Mouse (Mus musculus): ENCODE data around the gene Lemd1. TPM values are rescaled to one million over a fixed set of nuclear protein-coding genes. Genes with fewer than 3 reads are reported as not detected.

Lemd1 gene
- polyA plus RNA-seq, 1 experiment from 2014 or later, result 0.27 TPM

- H3K9ac ChIP-seq (replicated peaks; ENCODE audit: low read depth, low read length), result no peak overlapping the region
- H3K27ac ChIP-seq (ENCODE audit: low read length), result no peak overlapping the region
- no peak overlapping the region for H3K4me2 ChIP-seq (replicated peaks; ENCODE audit: low read depth, low read length)
- H3K36me3 ChIP-seq (ENCODE audit: control insufficient read depth, insufficient read depth, low read length), result no peaks in the 10 kb centered on the region
- no peaks in the 10 kb centered on the region for H3K9me3 ChIP-seq (ENCODE audit: control insufficient read depth, low read depth, low read length)
- H3K4me1 ChIP-seq (ENCODE audit: control insufficient read depth, insufficient read depth, low read length), result no peaks in the 10 kb centered on the region
- no peak for ATAC-seq (ENCODE audit: insufficient number of reproducible peaks, insufficient read depth, low FRiP score, low read depth)
- no peak overlapping the region for H3K4me3 ChIP-seq (ENCODE audit: low read depth, low read length)
- 79% methylated on average over 1 of the region's 1 CpGs for WGBS
- H3K27me3 ChIP-seq (ENCODE audit: control insufficient read depth, insufficient read depth, low read length), result no peaks in the 10 kb centered on the region
Measured at GRCm38 (mm10) chr1:132260331-132260730, 69.1 kb downstream of the Lemd1 start.

GRCm38 (mm10) chr1:132261058-132261457 lies 69.8 kb downstream of the Lemd1 start:
- 68% methylated on average over 5 of the region's 5 CpGs for WGBS

GRCm38 (mm10) chr1:132263618-132264017 lies 72.4 kb downstream of the Lemd1 start:
- Histone ChIP-seq H3K4me1 (ENCODE audit: control insufficient read depth, insufficient read depth, low read length) (no peaks in the 10 kb centered on the region), H3K4me3 (ENCODE audit: low read depth, low read length) (no peak overlapping the region), H3K4me2 (replicated peaks; ENCODE audit: low read depth, low read length) (no peak overlapping the region), H3K9me3 (ENCODE audit: control insufficient read depth, low read depth, low read length) (no peaks in the 10 kb centered on the region), H3K9ac (replicated peaks; ENCODE audit: low read depth, low read length) (no peak overlapping the region), H3K27ac (ENCODE audit: low read length) (no peak overlapping the region), H3K36me3 (ENCODE audit: control insufficient read depth, insufficient read depth, low read length) (no peaks in the 10 kb centered on the region), H3K27me3 (ENCODE audit: control insufficient read depth, insufficient read depth, low read length) (no peaks in the 10 kb centered on the region)
- 88% methylated on average over 4 of the region's 4 CpGs for WGBS
- no peak for ATAC-seq (ENCODE audit: insufficient number of reproducible peaks, insufficient read depth, low FRiP score, low read depth)

More at GRCm38 (mm10) chr1:132261058-132261457, 69.8 kb downstream of the Lemd1 start:
- H3K4me2 ChIP-seq (replicated peaks; ENCODE audit: low read depth, low read length), result no peak overlapping the region
- no peak for ATAC-seq (ENCODE audit: insufficient number of reproducible peaks, insufficient read depth, low FRiP score, low read depth)
- H3K4me1 ChIP-seq (ENCODE audit: control insufficient read depth, insufficient read depth, low read length), result no peaks in the 10 kb centered on the region
- H3K9ac ChIP-seq (replicated peaks; ENCODE audit: low read depth, low read length), result no peak overlapping the region
- no peak overlapping the region for H3K27ac ChIP-seq (ENCODE audit: low read length)
- no peaks in the 10 kb centered on the region for H3K9me3 ChIP-seq (ENCODE audit: control insufficient read depth, low read depth, low read length)
- no peak overlapping the region for H3K4me3 ChIP-seq (ENCODE audit: low read depth, low read length)
- H3K27me3 ChIP-seq (ENCODE audit: control insufficient read depth, insufficient read depth, low read length), result no peaks in the 10 kb centered on the region
- no peaks in the 10 kb centered on the region for H3K36me3 ChIP-seq (ENCODE audit: control insufficient read depth, insufficient read depth, low read length)

GRCm38 (mm10) chr1:132264577-132264976 lies 73.3 kb downstream of the Lemd1 start:
- no peak overlapping the region for H3K9ac ChIP-seq (replicated peaks; ENCODE audit: low read depth, low read length)
- H3K27me3 ChIP-seq (ENCODE audit: control insufficient read depth, insufficient read depth, low read length), result no peaks in the 10 kb centered on the region
- H3K4me2 ChIP-seq (replicated peaks; ENCODE audit: low read depth, low read length), result no peak overlapping the region
- WGBS, result 56% methylated on average over 7 of the region's 7 CpGs
- H3K36me3 ChIP-seq (ENCODE audit: control insufficient read depth, insufficient read depth, low read length), result no peaks in the 10 kb centered on the region
- ATAC-seq (ENCODE audit: insufficient number of reproducible peaks, insufficient read depth, low FRiP score, low read depth), result no peak; the same call in 1 of the 2 replicates
- H3K27ac ChIP-seq (ENCODE audit: low read length), result no peak overlapping the region
- no peaks in the 10 kb centered on the region for H3K9me3 ChIP-seq (ENCODE audit: control insufficient read depth, low read depth, low read length)
- no peaks in the 10 kb centered on the region for H3K4me1 ChIP-seq (ENCODE audit: control insufficient read depth, insufficient read depth, low read length)
- no peak overlapping the region for H3K4me3 ChIP-seq (ENCODE audit: low read depth, low read length)

GRCm38 (mm10) chr1:132265211-132265859 lies 74.1 kb downstream of the Lemd1 start:
- no peak for ATAC-seq (ENCODE audit: insufficient number of reproducible peaks, insufficient read depth, low FRiP score, low read depth)
- H3K4me3 ChIP-seq (ENCODE audit: low read depth, low read length), result no peak overlapping the region
- no peak overlapping the region for H3K4me2 ChIP-seq (replicated peaks; ENCODE audit: low read depth, low read length)
- no peaks in the 10 kb centered on the region for H3K4me1 ChIP-seq (ENCODE audit: control insufficient read depth, insufficient read depth, low read length)
- WGBS, result 60% methylated on average over 8 of the region's 8 CpGs
- H3K9ac ChIP-seq (replicated peaks; ENCODE audit: low read depth, low read length), result no peak overlapping the region
- H3K9me3 ChIP-seq (ENCODE audit: control insufficient read depth, low read depth, low read length), result no peaks in the 10 kb centered on the region
- H3K27me3 ChIP-seq (ENCODE audit: control insufficient read depth, insufficient read depth, low read length), result no peaks in the 10 kb centered on the region
- no peaks in the 10 kb centered on the region for H3K36me3 ChIP-seq (ENCODE audit: control insufficient read depth, insufficient read depth, low read length)
- no peak overlapping the region for H3K27ac ChIP-seq (ENCODE audit: low read length)

DNA sequence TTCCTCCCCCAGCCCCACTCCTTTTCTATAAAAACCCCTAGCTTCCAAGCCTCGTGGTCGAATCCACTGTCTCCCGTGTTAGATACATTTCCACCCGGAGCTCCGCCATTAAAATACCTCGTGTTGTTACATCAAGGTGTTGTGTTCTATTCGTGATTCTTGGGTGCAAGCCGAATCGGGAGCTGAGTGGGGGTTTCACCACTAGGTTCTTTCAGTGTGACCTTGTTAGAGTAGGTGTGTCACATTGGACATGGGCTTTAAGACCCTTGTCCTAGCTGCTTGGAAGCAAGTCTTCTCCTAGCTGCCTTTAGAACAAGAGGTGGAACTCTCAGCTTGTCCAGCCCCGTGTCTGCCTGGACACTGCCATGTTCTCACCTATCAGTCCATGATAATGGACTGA lies 74.7 kb downstream of the Lemd1 start:
- Histone ChIP-seq H3K9ac (replicated peaks; ENCODE audit: low read depth, low read length) (no peak overlapping the region), H3K4me2 (replicated peaks; ENCODE audit: low read depth, low read length) (no peak overlapping the region), H3K4me1 (ENCODE audit: control insufficient read depth, insufficient read depth, low read length) (no peaks in the 10 kb centered on the region), H3K27me3 (ENCODE audit: control insufficient read depth, insufficient read depth, low read length) (no peaks in the 10 kb centered on the region), H3K4me3 (ENCODE audit: low read depth, low read length) (no peak overlapping the region), H3K9me3 (ENCODE audit: control insufficient read depth, low read depth, low read length) (no peaks in the 10 kb centered on the region), H3K27ac (ENCODE audit: low read length) (no peak overlapping the region), H3K36me3 (ENCODE audit: control insufficient read depth, insufficient read depth, low read length) (no peaks in the 10 kb centered on the region)
- no peak for ATAC-seq (ENCODE audit: insufficient number of reproducible peaks, insufficient read depth, low FRiP score, low read depth)
- 90% methylated on average over 10 of the region's 10 CpGs for WGBS

DNA sequence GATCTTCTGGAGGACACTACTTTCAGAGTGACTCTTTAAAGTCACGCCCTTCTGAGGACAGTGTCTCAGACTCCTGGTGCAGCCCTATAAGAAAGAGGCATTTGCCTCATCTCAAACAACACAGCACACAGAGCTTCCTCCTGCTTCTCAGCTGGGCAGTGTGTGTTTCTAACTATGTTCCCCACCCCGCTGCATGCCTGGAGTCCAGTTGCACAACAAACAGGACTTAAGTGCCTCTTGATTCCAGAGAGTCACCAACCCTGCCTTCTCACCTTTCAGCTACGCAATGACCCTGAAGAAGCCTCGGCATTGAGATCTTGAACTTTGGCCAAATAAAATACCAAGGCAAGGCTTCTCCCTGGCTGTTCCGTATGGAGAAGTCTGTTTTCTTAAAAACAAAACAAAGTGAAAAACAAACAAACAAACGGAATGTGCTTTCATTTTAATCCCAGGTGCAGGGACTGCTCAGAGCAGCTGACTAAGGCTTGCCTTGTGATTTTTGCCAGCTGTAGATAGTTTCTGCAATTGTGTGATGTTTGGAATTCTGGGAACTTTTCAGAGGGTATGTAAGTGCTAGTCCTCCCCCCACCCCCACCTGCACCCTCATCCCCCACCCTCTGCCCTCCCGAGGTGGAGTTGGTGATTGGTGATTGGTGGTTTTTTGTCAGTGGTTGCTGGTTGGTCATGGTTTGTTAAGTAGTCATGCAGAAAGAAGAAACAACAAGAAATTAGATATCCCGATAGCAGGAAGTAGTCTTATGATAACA lies 75.7 kb downstream of the Lemd1 start:
- 42% methylated on average over 8 of the region's 8 CpGs for WGBS
- no peak overlapping the region for H3K9ac ChIP-seq (replicated peaks; ENCODE audit: low read depth, low read length)
- H3K4me2 ChIP-seq (replicated peaks; ENCODE audit: low read depth, low read length), result no peak overlapping the region

GRCm38 (mm10) chr1:132267959-132268358 lies 76.7 kb downstream of the Lemd1 start:
- Histone ChIP-seq H3K9me3 (ENCODE audit: control insufficient read depth, low read depth, low read length) (no peaks in the 10 kb centered on the region), H3K4me1 (ENCODE audit: control insufficient read depth, insufficient read depth, low read length) (no peaks in the 10 kb centered on the region), H3K27me3 (ENCODE audit: control insufficient read depth, insufficient read depth, low read length) (no peaks in the 10 kb centered on the region), H3K27ac (ENCODE audit: low read length) (no peak overlapping the region), H3K4me3 (ENCODE audit: low read depth, low read length) (no peak overlapping the region), H3K9ac (replicated peaks; ENCODE audit: low read depth, low read length) (no peak overlapping the region), H3K4me2 (replicated peaks; ENCODE audit: low read depth, low read length) (no peak overlapping the region), H3K36me3 (ENCODE audit: control insufficient read depth, insufficient read depth, low read length) (no peaks in the 10 kb centered on the region)
- ATAC-seq (ENCODE audit: insufficient number of reproducible peaks, insufficient read depth, low FRiP score, low read depth), result no peak
- 73% methylated on average over 2 of the region's 2 CpGs for WGBS

More for the DNA sequence above, 75.7 kb downstream of the Lemd1 start:
- Histone ChIP-seq H3K27ac (ENCODE audit: low read length) (no peak overlapping the region), H3K36me3 (ENCODE audit: control insufficient read depth, insufficient read depth, low read length) (no peaks in the 10 kb centered on the region), H3K9me3 (ENCODE audit: control insufficient read depth, low read depth, low read length) (no peaks in the 10 kb centered on the region), H3K4me1 (ENCODE audit: control insufficient read depth, insufficient read depth, low read length) (no peaks in the 10 kb centered on the region), H3K4me3 (ENCODE audit: low read depth, low read length) (no peak overlapping the region), H3K27me3 (ENCODE audit: control insufficient read depth, insufficient read depth, low read length) (no peaks in the 10 kb centered on the region)
- ATAC-seq (ENCODE audit: insufficient number of reproducible peaks, insufficient read depth, low FRiP score, low read depth), result no peak

All from stomach, embryonic 14.5 days (tissue).